Mouse (Mus musculus): Measurements from ENCODE around the gene Pxdn. TPM values are rescaled to one million over a fixed set of nuclear protein-coding genes. Genes with fewer than 3 reads are reported as not detected.

Pxdn gene
- polyA plus RNA-seq, 1 experiment from 2014 or later: 60.0 TPM

DNA sequence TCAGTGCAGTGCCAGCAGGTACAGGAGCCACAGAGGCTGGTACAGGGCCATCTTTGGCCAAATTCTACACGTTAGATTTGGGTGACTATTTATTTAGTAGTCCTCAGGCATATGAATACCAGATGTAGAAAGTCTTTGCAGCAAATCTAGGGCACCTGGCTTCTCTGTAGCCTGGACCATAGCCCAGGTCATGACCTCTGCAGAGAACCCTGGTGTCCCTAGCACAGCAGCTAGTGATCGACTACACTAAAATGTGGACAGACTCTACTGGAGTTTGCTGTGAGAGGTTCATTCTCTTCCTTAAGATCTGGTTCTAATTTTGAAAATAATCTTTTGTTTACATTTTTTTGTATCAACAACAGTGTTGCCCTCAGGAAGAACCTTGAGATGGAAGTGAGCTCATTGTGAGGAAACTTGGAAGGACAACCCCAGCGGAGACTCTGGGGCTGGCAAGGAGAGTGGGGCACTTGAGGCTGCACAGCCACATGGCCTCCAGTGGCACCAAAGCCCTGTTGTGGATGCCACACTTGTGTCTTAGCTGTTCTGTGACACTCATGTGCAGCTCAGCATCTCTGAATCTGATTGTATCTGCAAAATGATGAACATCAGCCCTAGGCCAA lies 90.4 kb downstream of the Pxdn start:
- Histone ChIP-seq H3K36me3 (no peaks in the 10 kb centered on the region), H3K4me1 (replicated peaks) (no peaks in the 10 kb centered on the region), H3K4me2 (no peak overlapping the region), H3K27me3 (no peaks in the 10 kb centered on the region), H3K9ac (no peak overlapping the region), H3K27ac (no peak overlapping the region), H3K9me3 (replicated peaks) (no peaks in the 10 kb centered on the region), H3K4me3 (no peak overlapping the region)
- no peak for ATAC-seq (replicated peaks; ENCODE audit: insufficient number of reproducible peaks, insufficient read depth, low FRiP score, low read depth)
- 74% methylated on average over 3 of the region's 3 CpGs for WGBS

GRCm38 (mm10) chr12:30029111-30029510 lies 91.7 kb downstream of the Pxdn start:
- Histone ChIP-seq H3K4me3 (no peak overlapping the region), H3K4me1 (replicated peaks) (no peaks in the 10 kb centered on the region), H3K9me3 (replicated peaks) (no peaks in the 10 kb centered on the region), H3K9ac (no peak overlapping the region), H3K4me2 (no peak overlapping the region), H3K27ac (no peak overlapping the region), H3K27me3 (no peaks in the 10 kb centered on the region), H3K36me3 (no peaks in the 10 kb centered on the region)
- ATAC-seq (replicated peaks; ENCODE audit: insufficient number of reproducible peaks, insufficient read depth, low FRiP score, low read depth): no peak
- WGBS: 89% methylated on average over 1 of the region's 1 CpGs

DNA sequence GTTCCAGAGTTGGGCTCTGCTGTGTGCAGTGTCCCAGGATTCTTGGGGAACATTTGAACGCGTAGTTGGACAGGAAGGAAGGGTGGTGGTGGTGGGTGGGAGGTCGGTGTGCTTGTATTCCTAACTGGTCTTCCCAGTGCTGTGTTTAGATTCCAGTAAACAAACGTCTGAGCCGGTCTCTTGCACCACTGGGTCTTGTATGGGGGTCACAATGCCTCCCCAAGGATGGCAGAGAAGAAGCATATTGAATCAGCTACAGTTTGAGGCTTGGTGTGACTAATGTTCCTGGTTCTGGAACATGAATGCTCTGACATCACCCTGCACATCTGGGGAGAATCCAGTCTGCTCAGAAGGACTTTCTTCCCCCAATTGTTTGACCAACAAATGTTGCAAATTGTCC lies 93.2 kb downstream of the Pxdn start:
- ATAC-seq (replicated peaks; ENCODE audit: insufficient number of reproducible peaks, insufficient read depth, low FRiP score, low read depth): no peak
- WGBS: 60% methylated on average over 5 of the region's 5 CpGs
- Histone ChIP-seq H3K9ac (no peak overlapping the region), H3K4me3 (no peak overlapping the region), H3K4me2 (no peak overlapping the region), H3K27ac (no peak overlapping the region), H3K4me1 (replicated peaks) (no peaks in the 10 kb centered on the region), H3K9me3 (replicated peaks) (no peaks in the 10 kb centered on the region), H3K27me3 (no peaks in the 10 kb centered on the region), H3K36me3 (no peaks in the 10 kb centered on the region)

GRCm38 (mm10) chr12:30034681-30035080 lies 97.3 kb downstream of the Pxdn start:
- Histone ChIP-seq H3K27me3 (no peaks in the 10 kb centered on the region), H3K9ac (no peak overlapping the region), H3K36me3 (no peaks in the 10 kb centered on the region), H3K4me3 (no peak overlapping the region), H3K27ac (no peak overlapping the region), H3K9me3 (replicated peaks) (no peaks in the 10 kb centered on the region), H3K4me2 (no peak overlapping the region), H3K4me1 (replicated peaks) (0 out of 2 replicates have a peak, but pooled peaks cover 3% of the 10 kb centered on the region)
- WGBS: 80% methylated on average over 5 of the region's 5 CpGs
- no peak for ATAC-seq (replicated peaks; ENCODE audit: insufficient number of reproducible peaks, insufficient read depth, low FRiP score, low read depth)

DNA sequence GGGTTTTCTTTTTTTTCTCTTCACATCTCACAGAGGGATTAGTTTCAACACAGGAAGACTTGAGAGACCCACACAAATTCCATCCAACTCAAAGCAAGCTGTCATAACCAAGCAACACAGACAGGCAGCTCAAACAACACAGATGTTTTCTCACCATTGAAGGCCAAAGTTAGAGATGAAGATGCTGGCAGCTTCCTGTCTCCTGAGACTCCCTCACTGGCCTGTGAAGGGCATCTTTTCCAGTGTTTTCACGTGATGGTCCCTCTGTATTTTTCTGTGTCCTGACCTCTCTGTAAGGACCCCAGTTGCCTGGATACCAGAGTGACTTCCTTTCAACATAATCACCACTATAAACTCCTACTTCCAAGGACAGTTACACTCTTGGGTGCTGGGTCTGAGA lies 98.0 kb downstream of the Pxdn start:
- no peaks in the 10 kb centered on the region for H3K27me3 ChIP-seq
- H3K4me2 ChIP-seq: no peak overlapping the region
- no peak overlapping the region for H3K4me3 ChIP-seq
- H3K36me3 ChIP-seq: no peaks in the 10 kb centered on the region
- no peaks in the 10 kb centered on the region for H3K9me3 ChIP-seq (replicated peaks)
- peaks cover 3% of the 10 kb centered on the region; the same call in 1 of the 2 replicates for H3K4me1 ChIP-seq (replicated peaks)
- H3K27ac ChIP-seq: no peak overlapping the region
- 38% methylated on average over 1 of the region's 1 CpGs for WGBS
- H3K9ac ChIP-seq: no peak overlapping the region
- ATAC-seq (replicated peaks; ENCODE audit: insufficient number of reproducible peaks, insufficient read depth, low FRiP score, low read depth): no peak

- Histone ChIP-seq H3K4me1 (replicated peaks) (peaks cover 3% of the 10 kb centered on the region; the same call in 1 of the 2 replicates), H3K36me3 (no peaks in the 10 kb centered on the region), H3K4me2 (no peak overlapping the region), H3K4me3 (no peak overlapping the region), H3K9ac (no peak overlapping the region), H3K9me3 (replicated peaks) (no peaks in the 10 kb centered on the region), H3K27me3 (no peaks in the 10 kb centered on the region), H3K27ac (no peak overlapping the region)
- ATAC-seq (replicated peaks; ENCODE audit: insufficient number of reproducible peaks, insufficient read depth, low FRiP score, low read depth): no peak
Observed at GRCm38 (mm10) chr12:30035841-30036568, 98.6 kb downstream of the Pxdn start.

GRCm38 (mm10) chr12:30036569-30037055 lies 99.2 kb downstream of the Pxdn start:
- Histone ChIP-seq H3K4me2 (no peak overlapping the region), H3K27ac (no peak overlapping the region)
- WGBS: 58% methylated on average over 4 of the region's 4 CpGs

DNA sequence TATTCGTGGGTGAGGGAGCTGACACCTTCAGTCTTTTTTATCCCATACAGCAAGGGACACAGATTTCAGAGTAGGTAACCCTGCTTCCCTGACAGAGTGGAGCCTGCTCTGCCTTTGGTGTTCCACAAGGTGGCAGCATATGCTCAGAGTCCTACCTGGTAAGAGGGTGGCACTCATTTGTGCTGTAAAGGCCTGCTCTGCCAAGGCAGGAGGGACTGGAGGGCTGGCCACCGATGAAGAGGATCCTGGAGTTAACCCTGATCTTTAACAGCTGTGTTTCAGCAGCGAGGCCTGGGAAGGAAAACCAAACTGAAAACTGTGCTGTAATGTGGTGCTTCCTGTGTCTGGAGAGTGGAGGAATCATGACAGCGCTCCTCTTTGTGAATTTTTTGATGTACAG lies 102.2 kb downstream of the Pxdn start:
- no peak overlapping the region for H3K9ac ChIP-seq
- no peaks in the 10 kb centered on the region for H3K9me3 ChIP-seq (replicated peaks)
- H3K4me3 ChIP-seq: no peak overlapping the region
- H3K27me3 ChIP-seq: no peaks in the 10 kb centered on the region
- peaks cover 3% of the 10 kb centered on the region; the same call in 1 of the 2 replicates for H3K4me1 ChIP-seq (replicated peaks)
- H3K36me3 ChIP-seq: no peaks in the 10 kb centered on the region
- 0 out of 2 replicates have a peak, but pooled peaks have one; percentile 45 for ATAC-seq (replicated peaks; ENCODE audit: insufficient number of reproducible peaks, insufficient read depth, low FRiP score, low read depth)
- H3K27ac ChIP-seq: no peak overlapping the region
- 34% methylated on average over 4 of the region's 4 CpGs for WGBS
- H3K4me2 ChIP-seq: no peak overlapping the region

More at GRCm38 (mm10) chr12:30036569-30037055, 99.2 kb downstream of the Pxdn start:
- H3K9ac ChIP-seq: no peak overlapping the region
- H3K9me3 ChIP-seq (replicated peaks): no peaks in the 10 kb centered on the region
- peaks cover 3% of the 10 kb centered on the region; the same call in 1 of the 2 replicates for H3K4me1 ChIP-seq (replicated peaks)
- H3K27me3 ChIP-seq: no peaks in the 10 kb centered on the region
- ATAC-seq (replicated peaks; ENCODE audit: insufficient number of reproducible peaks, insufficient read depth, low FRiP score, low read depth): no peak
- no peak overlapping the region for H3K4me3 ChIP-seq
- H3K36me3 ChIP-seq: no peaks in the 10 kb centered on the region

DNA sequence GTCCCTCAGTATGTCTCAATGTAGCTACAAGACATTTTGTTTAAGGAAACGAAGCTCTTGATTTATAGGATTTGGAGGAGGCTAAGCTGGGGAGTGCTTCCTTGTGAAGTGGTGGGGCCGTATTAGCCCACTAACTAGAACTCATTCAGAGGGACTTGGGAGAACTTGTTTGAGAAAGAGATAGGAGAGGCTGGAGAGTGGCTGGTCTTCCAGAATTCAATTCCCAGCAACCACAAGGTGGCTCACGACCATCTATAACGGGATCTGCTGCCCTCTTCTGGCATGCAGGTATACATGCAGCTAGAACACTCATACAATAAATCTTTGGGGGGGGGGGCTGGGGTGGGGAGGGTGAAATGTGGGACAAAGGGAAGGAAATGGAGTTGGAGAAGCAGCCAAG lies 102.7 kb downstream of the Pxdn start:
- 25% methylated on average over 4 of the region's 4 CpGs for whole genome bisulfite sequencing
- Histone ChIP-seq H3K27ac (0 out of 2 replicates have a peak overlapping the region, but pooled peaks have one; percentile 12), H3K9me3 (replicated peaks) (no peaks in the 10 kb centered on the region), H3K9ac (no peak overlapping the region), H3K4me3 (no peak overlapping the region), H3K36me3 (no peaks in the 10 kb centered on the region), H3K4me1 (replicated peaks) (peaks cover 3% of the 10 kb centered on the region; the same call in 1 of the 2 replicates), H3K27me3 (no peaks in the 10 kb centered on the region), H3K4me2 (no peak overlapping the region)
- no peak for ATAC-seq (replicated peaks; ENCODE audit: insufficient number of reproducible peaks, insufficient read depth, low FRiP score, low read depth)

GRCm38 (mm10) chr12:30048848-30049247 lies 111.4 kb downstream of the Pxdn start:
- Histone ChIP-seq H3K9ac (no peak overlapping the region), H3K36me3 (no peaks in the 10 kb centered on the region), H3K27me3 (peaks cover 6% of the 10 kb centered on the region), H3K4me2 (no peak overlapping the region), H3K9me3 (replicated peaks) (no peaks in the 10 kb centered on the region), H3K4me1 (replicated peaks) (no peaks in the 10 kb centered on the region), H3K4me3 (no peak overlapping the region), H3K27ac (no peak overlapping the region)
- 79% methylated on average over 6 of the region's 6 CpGs for WGBS
- no peak for ATAC-seq (replicated peaks; ENCODE audit: insufficient number of reproducible peaks, insufficient read depth, low FRiP score, low read depth)

DNA sequence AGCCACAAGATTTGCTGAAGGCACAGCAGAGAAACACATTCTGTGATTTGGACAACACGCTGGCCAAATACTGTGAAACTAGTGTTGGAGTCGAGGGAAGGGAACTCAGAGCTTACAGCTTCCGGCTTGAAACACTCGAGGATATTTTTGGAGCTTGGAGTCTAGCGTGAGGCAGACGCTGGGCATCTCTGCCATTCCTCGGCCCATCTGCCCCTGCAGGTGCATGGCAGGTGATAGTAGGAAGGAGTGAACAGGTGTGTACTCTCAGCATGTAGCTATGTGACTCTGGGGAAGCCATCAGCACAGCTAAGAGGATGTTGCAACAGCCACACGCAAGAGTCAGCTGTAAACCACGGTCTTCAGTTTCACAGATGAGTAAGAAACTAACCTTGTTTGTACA lies 112.4 kb downstream of the Pxdn start:
- Histone ChIP-seq H3K36me3 (no peaks in the 10 kb centered on the region), H3K27ac (no peak overlapping the region), H3K9ac (no peak overlapping the region), H3K4me2 (no peak overlapping the region), H3K4me3 (no peak overlapping the region), H3K4me1 (replicated peaks) (no peaks in the 10 kb centered on the region), H3K9me3 (replicated peaks) (no peaks in the 10 kb centered on the region), H3K27me3 (peaks cover 6% of the 10 kb centered on the region)
- no peak for ATAC-seq (replicated peaks; ENCODE audit: insufficient number of reproducible peaks, insufficient read depth, low FRiP score, low read depth)
- 60% methylated on average over 9 of the region's 9 CpGs for WGBS

All from heart, embryonic 15.5 days (tissue).